In the genomic region with DNA sequence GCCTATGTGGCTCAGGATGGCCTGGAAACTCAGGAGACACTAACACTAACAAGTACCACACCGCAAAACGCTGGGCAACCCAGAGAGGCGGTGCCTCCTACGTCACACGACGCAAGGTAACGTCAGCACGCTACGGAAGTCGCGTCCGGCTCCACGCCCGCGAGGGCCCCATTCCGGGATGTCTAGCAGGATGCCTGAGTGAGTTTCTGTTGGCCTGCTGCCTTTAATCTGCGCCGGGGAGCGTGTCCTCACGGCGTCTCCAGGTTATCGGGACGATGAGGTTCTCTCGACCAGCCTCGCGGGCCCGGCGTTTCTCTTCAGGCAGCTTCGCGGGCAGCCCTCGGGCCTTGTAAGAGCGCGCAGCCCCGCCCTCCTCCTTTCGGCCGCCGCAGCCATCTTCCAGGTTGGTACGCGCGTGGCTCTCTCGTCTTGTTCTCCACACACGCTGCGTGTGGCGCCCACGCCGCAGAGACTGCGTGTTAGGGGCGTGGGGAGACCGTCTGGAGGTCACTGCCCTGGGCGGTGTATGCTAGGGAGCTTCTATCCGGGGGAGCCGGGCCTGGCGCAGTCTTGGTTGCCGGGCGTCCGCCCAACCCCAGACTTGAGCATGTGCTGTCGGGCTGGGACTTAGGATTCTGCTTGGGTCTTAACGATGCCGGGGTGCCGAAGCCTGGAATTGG, we compare ENCODE assay signal across 7 mouse cellular contexts. TPM values are rescaled to one million over a fixed set of nuclear protein-coding genes. Genes with fewer than 3 reads are reported as not detected.
DNase-seq lines count a peak whose midpoint lies in the region; ATAC-seq lines count a peak whose summit lies in the region.

Rpl21 (plus strand) TSS at position 122 of the 680 bp plus-strand sequence.

- peak within 1 kb of the TSS; percentile 62 for H3K27ac ChIP-seq in embryonic facial prominence, embryonic 11.5 days (replicated peaks; ENCODE audit: low read depth, low read length)
- peak within 1 kb of the TSS; percentile 100 for H3K27ac ChIP-seq in limb, embryonic 10.5 days
- peak within 1 kb of the TSS; percentile 76 for H3K27ac ChIP-seq in midbrain, embryonic 13.5 days

- H3K4me1 ChIP-seq in embryonic facial prominence, embryonic 11.5 days (ENCODE audit: control insufficient read depth, insufficient read depth, low read length) = no peaks in the 10 kb centered on the region
- H3K4me1 ChIP-seq in limb, embryonic 10.5 days = peaks cover 21% of the 10 kb centered on the region
- H3K4me1 ChIP-seq in midbrain, embryonic 13.5 days (replicated peaks) = peaks cover 22% of the 10 kb centered on the region

- no peaks in the 10 kb centered on the region for H3K9me3 ChIP-seq in embryonic facial prominence, embryonic 11.5 days (replicated peaks; ENCODE audit: control insufficient read depth, low read length)
- no peaks in the 10 kb centered on the region for H3K9me3 ChIP-seq in limb, embryonic 10.5 days (replicated peaks)
- no peaks in the 10 kb centered on the region for H3K9me3 ChIP-seq in midbrain, embryonic 13.5 days

- peak within 1 kb of the TSS; percentile 95 for H3K4me3 ChIP-seq in embryonic facial prominence, embryonic 11.5 days (ENCODE audit: low read depth, low read length)
- H3K4me3 ChIP-seq in limb, embryonic 10.5 days = peak within 1 kb of the TSS; percentile 98
- H3K4me3 ChIP-seq in midbrain, embryonic 13.5 days (replicated peaks) = peak within 1 kb of the TSS; percentile 69

- ATAC-seq in embryonic facial prominence, embryonic 11.5 days (replicated peaks; ENCODE audit: insufficient number of reproducible peaks, low FRiP score, low TSS enrichment, low read depth) = peak; percentile 96
- peak; percentile 85 for ATAC-seq in granulocyte monocyte progenitor cell, adult 5-6 weeks (replicated peaks; ENCODE audit: poor library complexity, severe bottlenecking)
- ATAC-seq in midbrain, embryonic 13.5 days = peak; percentile 98

- H3K27me3 ChIP-seq in embryonic facial prominence, embryonic 11.5 days (ENCODE audit: control insufficient read depth, insufficient read depth, low read length) = no peaks in the 10 kb centered on the region
- H3K27me3 ChIP-seq in limb, embryonic 10.5 days (ENCODE audit: low read depth, poor library complexity, severe bottlenecking) = no peaks in the 10 kb centered on the region
- no peaks in the 10 kb centered on the region for H3K27me3 ChIP-seq in midbrain, embryonic 13.5 days

- DNase-seq in adrenal gland, postnatal 14 days = peak; percentile 95
- peak; percentile 94 for DNase-seq in embryonic facial prominence, embryonic 11.5 days (ENCODE audit: low spot score)
- DNase-seq in kidney, adult 11 months = peak; percentile 95
- DNase-seq in limb, embryonic 10.5 days (ENCODE audit: low spot score) = peak; percentile 96
- peak; percentile 96 for DNase-seq in spleen, adult 12 weeks (ENCODE audit: low spot score)

- peak within 1 kb of the TSS; percentile 41 for H3K4me2 ChIP-seq in embryonic facial prominence, embryonic 11.5 days (ENCODE audit: low read depth, low read length)
- H3K4me2 ChIP-seq in midbrain, embryonic 13.5 days (replicated peaks) = peak within 1 kb of the TSS; percentile 73

- peaks cover 15% of the 10 kb centered on the region for H3K36me3 ChIP-seq in embryonic facial prominence, embryonic 11.5 days (replicated peaks; ENCODE audit: control insufficient read depth, insufficient read depth, low read depth, low read length)
- peaks cover 40% of the 10 kb centered on the region for H3K36me3 ChIP-seq in limb, embryonic 10.5 days
- peaks cover 36% of the 10 kb centered on the region for H3K36me3 ChIP-seq in midbrain, embryonic 13.5 days

- 0% methylated on average over 60 of the region's 60 CpGs for WGBS in embryonic facial prominence, embryonic 11.5 days
- under 1% methylated on average over 60 of the region's 60 CpGs for WGBS in limb, embryonic 10.5 days
- under 1% methylated on average over 60 of the region's 60 CpGs for WGBS in midbrain, embryonic 13.5 days

- H3K9ac ChIP-seq in embryonic facial prominence, embryonic 11.5 days (replicated peaks; ENCODE audit: low read length) = peak within 1 kb of the TSS; percentile 99
- H3K9ac ChIP-seq in midbrain, embryonic 13.5 days (replicated peaks) = peak within 1 kb of the TSS; percentile 89

RNA-seq across cellular contexts. Expression of gene Rpl21, which starts in this region (rescaled TPM):
- 347 and 433 TPM in 2 replicates for total RNA-seq in adrenal gland, postnatal 14 days (2021)
- 582 and 608 TPM in 2 replicates for polyA plus RNA-seq in embryonic facial prominence, embryonic 11.5 days (2014; fragmentation: Nextera tagmentation; extraction: Ambion mirVana)
- 2,458 and 2,594 TPM in 2 replicates for total RNA-seq in granulocyte monocyte progenitor cell, adult 5-6 weeks (2014; fragmentation: Nextera tagmentation)
- total RNA-seq in granulocyte monocyte progenitor cell, adult 5-6 weeks (2017) = 1,991 and 2,116 TPM in 2 replicates
- 536 and 605 TPM in 2 replicates for polyA plus RNA-seq in limb, embryonic 10.5 days (2016; fragmentation: Nextera tagmentation; extraction: Ambion mirVana)
- 371 and 386 TPM in 2 replicates for polyA plus RNA-seq in midbrain, embryonic 13.5 days (2015; fragmentation: Nextera tagmentation; extraction: Ambion mirVana)

Comparison
In these comparisons a context has a peak if more than half of its experiments do, and no peak if none do; other contexts are left out.
1. Peak in every context shown above with its lines: DNase-seq, ATAC-seq, H3K4me3 ChIP-seq and H3K27ac ChIP-seq.